Mouse (Mus musculus): ENCODE results near the gene Recql5.

DNA sequence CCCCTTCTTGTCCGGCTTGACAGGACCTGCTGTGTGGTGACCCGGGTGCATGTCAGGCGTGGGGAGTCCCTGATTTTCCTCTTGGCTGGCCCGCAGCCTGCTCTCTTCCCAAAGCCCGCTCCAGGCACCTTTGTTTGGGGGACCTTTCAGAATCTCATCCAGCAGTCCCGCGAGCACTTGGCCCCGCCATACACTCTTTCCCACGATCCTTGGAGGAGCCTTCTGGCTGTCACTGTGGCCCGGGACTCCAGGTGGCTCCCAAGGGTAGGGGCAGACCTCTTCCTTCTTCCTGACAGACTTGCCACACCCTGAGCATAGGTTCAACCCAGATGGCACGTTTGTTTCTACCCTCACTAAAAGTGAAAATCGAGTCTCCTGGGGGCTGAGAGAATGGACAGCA is 42.3 kb upstream of the Recql5 start:
- TF ChIP-seq CTCF (IDR thresholded peaks at IDR 0.05; ENCODE audit: borderline replicate concordance, extremely low read depth, insufficient read depth, insufficient read length) (no peak), POLR2A (IDR thresholded peaks at IDR 0.05; ENCODE audit: borderline replicate concordance, extremely low read depth, insufficient read depth, insufficient read length, poor library complexity, severe bottlenecking) (no peak)

All from brain, embryonic 14.5 days (tissue).